Mouse (Mus musculus) stomach, embryonic 14.5 days (tissue): Measurements from ENCODE around the gene Fam120c. TPM values are rescaled to one million over a fixed set of nuclear protein-coding genes. Genes with fewer than 3 reads are reported as not detected.

ENCODE experiments used
- ATAC-seq: fragments of 200-750 bp; cut with Nextera tagmentation; 2 replicates; pipeline ENCODE4 v1.8.0; 2017; ENCODE audit warnings: low read depth, moderate TSS enrichment; ENCODE audit not compliant: insufficient number of reproducible peaks, insufficient read depth, low FRiP score
- H3K27ac ChIP-seq: fragments of 300-500 bp; sonication (generic); 2 replicates; pipeline ENCODE4 v1.5.1; 2014; ENCODE audit warnings: mild to moderate bottlenecking, low read length, moderate library complexity, mixed read lengths
- H3K27me3 ChIP-seq: fragments of 300-500 bp; sonication (generic); 2 replicates; pipeline ENCODE4 v1.6.1; 2014; ENCODE audit warnings: low read length, control low read depth, mixed read lengths; ENCODE audit not compliant: control insufficient read depth, insufficient read depth
- H3K36me3 ChIP-seq: fragments of 300-500 bp; sonication (generic); 2 replicates; pipeline ENCODE4 v1.6.1; 2014; ENCODE audit warnings: mild to moderate bottlenecking, control low read depth, low read length, moderate library complexity, mixed read lengths; ENCODE audit not compliant: control insufficient read depth, insufficient read depth
- H3K4me1 ChIP-seq: fragments of 300-500 bp; sonication (generic); 2 replicates; pipeline ENCODE4 v1.6.1; 2014; ENCODE audit warnings: low read length, control low read depth, mixed read lengths; ENCODE audit not compliant: control insufficient read depth, insufficient read depth
- H3K4me2 ChIP-seq: fragments of 300-500 bp; sonication (generic); replicated peaks from 2 replicates; pipeline ENCODE4 v1.6.1; 2014; ENCODE audit warnings: low read depth, low read length, control low read depth
- H3K4me3 ChIP-seq: fragments of 300-500 bp; sonication (generic); 2 replicates; pipeline ENCODE4 v1.5.1; 2014; ENCODE audit warnings: low read depth, low read length, control low read depth
- H3K9ac ChIP-seq: fragments of 300-500 bp; sonication (generic); replicated peaks from 2 replicates; pipeline ENCODE4 v1.6.1; 2014; ENCODE audit warnings: low read depth, mild to moderate bottlenecking, control low read depth, low read length, moderate library complexity, mixed read lengths
- H3K9me3 ChIP-seq: fragments of 300-500 bp; sonication (generic); 2 replicates; pipeline ENCODE4 v1.6.1; 2016; ENCODE audit warnings: low read depth, low read length, control low read depth; ENCODE audit not compliant: control insufficient read depth
- WGBS: fragments of 180-500 bp; shearing (Covaris S2); extraction: QIAGEN DNeasy Blood & Tissue Kit; methylation state at CpG from one replicate; pipeline ENCODE4 v1.1.7; 2014; 5-methylcytosine and 5-hydroxymethylcytosine counted together
- polyA plus RNA-seq: library from polyadenylated mRNA; unstranded; fragments of >200 nt; fragmentation: Nextera tagmentation; extraction: Ambion mirVana; gene quantifications from 2 replicates; pipeline ENCODE4 v1.2.1, GENCODE M21; 2014

The Fam120c gene
- polyA plus RNA-seq = 4.7 TPM in 2 replicates

DNA sequence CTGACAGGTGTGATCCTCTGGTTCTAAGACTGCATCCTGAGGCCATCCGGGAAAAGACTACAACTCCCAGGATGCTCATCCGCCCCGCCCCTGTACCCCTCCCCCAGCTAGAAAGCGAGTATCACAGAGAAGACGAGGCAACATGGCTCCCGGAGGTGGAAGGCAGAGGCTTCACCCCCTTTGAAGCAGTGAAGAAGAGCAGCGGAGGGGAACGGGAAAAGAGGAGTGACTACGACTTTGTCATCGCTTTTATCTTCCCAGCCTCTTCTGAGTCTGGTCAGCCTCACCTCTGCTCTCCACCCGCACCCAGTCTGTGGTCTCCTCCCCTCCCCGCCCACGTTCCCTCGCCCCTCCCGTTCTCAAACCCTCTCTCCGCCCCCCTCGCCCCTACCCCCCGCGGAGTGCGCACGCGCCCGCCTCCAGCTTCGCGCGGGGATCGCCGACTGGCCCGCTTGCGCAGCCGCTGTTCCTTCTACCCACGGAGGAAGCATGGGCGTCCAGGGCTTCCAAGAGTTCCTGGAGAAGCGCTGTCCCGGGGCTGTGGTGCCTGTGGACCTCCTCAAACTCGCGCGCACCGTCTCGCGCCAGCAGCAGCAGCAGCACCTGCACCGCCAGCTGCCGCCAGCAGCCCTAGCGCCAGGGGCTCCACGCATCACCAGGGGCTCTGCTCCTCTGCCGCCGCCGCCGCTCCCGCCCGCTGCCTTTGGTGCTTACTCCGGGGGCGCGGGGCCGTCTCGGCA lies at the start of gene Fam120c:
Fam120c (plus strand) TSS at position 415 of the 740 bp plus-strand sequence.
- Histone ChIP-seq H3K9me3 (no peaks in the 10 kb centered on the region), H3K27me3 (no peaks in the 10 kb centered on the region), H3K4me2 (peak within 1 kb of the TSS; percentile 57), H3K27ac (peak within 1 kb of the TSS; percentile 75; the same call in 1 of the 2 replicates), H3K36me3 (no peaks in the 10 kb centered on the region), H3K9ac (peak within 1 kb of the TSS; percentile 64), H3K4me3 (peak within 1 kb of the TSS; percentile 57), H3K4me1 (no peaks in the 10 kb centered on the region)
- ATAC-seq = peak; percentile 92
- WGBS = 14% methylated on average over 50 of the region's 56 CpGs

DNA sequence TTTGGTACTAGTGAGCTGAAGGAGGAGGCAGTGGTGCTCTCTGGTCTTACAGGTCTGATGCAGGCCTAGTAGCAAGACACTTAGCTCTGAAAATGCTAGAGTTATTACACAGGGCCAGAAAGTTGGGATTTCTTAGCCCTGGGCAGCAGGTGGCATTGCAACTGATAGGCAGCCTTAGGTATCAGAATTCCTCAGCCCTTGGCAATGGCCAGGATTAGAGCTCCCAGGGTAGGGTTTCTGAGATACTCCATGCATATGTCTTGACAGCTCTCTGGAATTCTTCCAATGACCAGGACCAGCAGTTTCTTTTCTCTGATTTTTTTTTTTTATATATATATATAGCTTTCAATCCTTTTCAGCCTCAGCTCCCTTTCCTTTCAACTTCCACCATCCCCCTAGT lies 45.6 kb upstream of the Fam120c start:
- H3K27me3 ChIP-seq = no peaks in the 10 kb centered on the region
- no peaks in the 10 kb centered on the region for H3K4me1 ChIP-seq
- no peak overlapping the region for H3K4me2 ChIP-seq
- no peaks in the 10 kb centered on the region for H3K36me3 ChIP-seq
- H3K4me3 ChIP-seq = no peak overlapping the region
- no peak overlapping the region for H3K27ac ChIP-seq
- H3K9me3 ChIP-seq = no peaks in the 10 kb centered on the region
- ATAC-seq = no peak
- H3K9ac ChIP-seq = no peak overlapping the region

DNA sequence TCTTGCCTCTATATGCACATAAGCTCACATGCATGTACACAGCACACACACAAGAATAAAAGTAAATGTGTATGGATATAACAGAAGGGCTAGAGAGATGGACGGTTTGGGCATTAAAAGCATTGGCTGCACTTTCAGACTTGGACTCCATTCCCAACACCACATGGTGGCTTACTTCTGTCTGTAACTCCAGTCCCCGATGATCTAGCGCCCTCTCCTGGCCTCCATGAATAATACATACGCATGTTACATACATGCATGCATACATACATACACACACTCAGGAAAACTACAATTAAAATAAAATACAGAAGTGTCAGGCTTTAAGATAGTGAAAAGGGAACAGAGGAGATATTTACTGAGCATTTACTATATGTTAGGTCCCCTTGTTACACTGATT lies 30.2 kb upstream of the Fam120c start:
- Histone ChIP-seq H3K4me1 (no peaks in the 10 kb centered on the region), H3K27me3 (no peaks in the 10 kb centered on the region), H3K9me3 (no peaks in the 10 kb centered on the region), H3K27ac (no peak overlapping the region), H3K4me2 (no peak overlapping the region), H3K36me3 (no peaks in the 10 kb centered on the region), H3K4me3 (no peak overlapping the region), H3K9ac (no peak overlapping the region)
- 79% methylated on average over 4 of the region's 4 CpGs for WGBS
- no peak for ATAC-seq

DNA sequence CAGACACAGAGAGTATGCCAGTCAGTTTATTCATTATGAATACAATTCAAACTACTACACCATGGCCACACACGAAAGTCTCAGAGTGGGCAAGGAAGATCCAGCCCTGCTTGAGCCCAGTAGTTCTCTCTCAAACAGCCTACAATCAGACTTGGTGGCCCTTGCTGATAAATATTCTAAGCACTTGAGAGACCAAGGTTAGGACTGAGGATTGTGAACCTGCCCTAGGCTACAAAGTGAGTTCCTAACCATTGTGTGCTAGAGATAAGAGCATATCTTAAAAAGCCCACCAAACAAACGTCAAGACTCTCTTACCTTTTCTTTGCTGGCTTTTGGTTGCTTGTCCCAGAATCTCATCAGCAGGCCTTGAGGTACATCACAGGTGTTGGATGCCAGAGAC lies 10.4 kb upstream of the Fam120c start:
- no peaks in the 10 kb centered on the region for H3K27me3 ChIP-seq
- H3K4me3 ChIP-seq = no peak overlapping the region
- no peaks in the 10 kb centered on the region for H3K9me3 ChIP-seq
- ATAC-seq = no peak
- 66% methylated on average over 2 of the region's 2 CpGs for WGBS
- H3K4me1 ChIP-seq = no peaks in the 10 kb centered on the region
- no peaks in the 10 kb centered on the region for H3K36me3 ChIP-seq
- no peak overlapping the region for H3K4me2 ChIP-seq
- no peak overlapping the region for H3K9ac ChIP-seq
- H3K27ac ChIP-seq = no peak overlapping the region

DNA sequence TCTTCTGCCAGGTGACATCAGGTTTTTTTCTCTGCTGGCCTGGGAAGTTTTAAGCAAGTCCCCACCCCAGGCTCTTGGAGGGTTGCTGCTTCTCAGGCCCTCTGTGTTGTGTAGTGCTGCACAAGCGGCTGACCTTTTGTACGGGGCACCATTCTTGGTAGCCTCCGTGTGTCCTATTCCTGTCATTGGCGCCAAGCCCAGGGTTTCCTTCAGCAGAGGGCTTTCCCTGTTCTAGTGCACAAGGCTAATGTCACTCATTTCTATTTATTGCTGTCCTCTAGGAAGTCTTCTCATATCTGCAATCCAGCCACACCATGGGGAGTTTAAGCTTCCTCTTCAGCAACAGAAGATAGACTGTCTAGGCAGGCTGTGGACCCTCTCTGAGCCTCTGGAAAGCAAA lies 6.2 kb upstream of the Fam120c start:
- H3K9me3 ChIP-seq = no peaks in the 10 kb centered on the region
- no peak for ATAC-seq
- no peak overlapping the region for H3K4me2 ChIP-seq
- H3K4me1 ChIP-seq = no peaks in the 10 kb centered on the region
- H3K4me3 ChIP-seq = no peak overlapping the region
- H3K27me3 ChIP-seq = no peaks in the 10 kb centered on the region
- H3K9ac ChIP-seq = no peak overlapping the region
- WGBS = 72% methylated on average over 4 of the region's 4 CpGs
- H3K36me3 ChIP-seq = no peaks in the 10 kb centered on the region
- H3K27ac ChIP-seq = no peak overlapping the region

DNA sequence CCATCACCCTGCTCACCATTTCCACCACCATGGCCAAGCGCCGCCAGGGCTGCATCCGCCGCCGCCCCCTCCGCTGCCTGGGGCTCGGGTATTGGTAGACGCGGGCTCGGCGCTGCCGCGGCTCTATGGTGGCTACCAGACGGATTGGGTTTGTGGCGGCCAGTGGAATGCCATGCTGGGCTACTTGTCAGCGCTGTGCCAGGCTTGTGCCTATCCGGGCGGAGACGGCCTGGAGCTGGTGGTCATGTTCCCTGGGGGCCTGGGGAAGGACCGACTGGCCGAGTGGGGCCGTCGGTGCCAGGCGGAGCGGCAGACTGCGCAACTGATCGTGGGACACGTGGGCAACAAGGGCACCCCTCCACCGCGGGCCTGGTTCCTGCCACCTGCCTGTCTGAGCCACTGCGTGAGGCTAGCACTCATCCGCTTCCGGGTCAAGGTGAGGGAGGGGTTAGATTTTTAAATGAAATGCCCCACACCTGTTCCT lies 568 bp downstream of the Fam120c start:
- Histone ChIP-seq H3K4me2 (peak overlapping the region; percentile 57), H3K9me3 (no peaks in the 10 kb centered on the region), H3K4me1 (no peaks in the 10 kb centered on the region), H3K27me3 (no peaks in the 10 kb centered on the region), H3K27ac (peak overlapping the region; percentile 75; the same call in 1 of the 2 replicates), H3K36me3 (no peaks in the 10 kb centered on the region), H3K4me3 (peak overlapping the region; percentile 57), H3K9ac (peak overlapping the region; percentile 64)
- ATAC-seq = peak; percentile 62
- WGBS = 26% methylated on average over 29 of the region's 33 CpGs

DNA sequence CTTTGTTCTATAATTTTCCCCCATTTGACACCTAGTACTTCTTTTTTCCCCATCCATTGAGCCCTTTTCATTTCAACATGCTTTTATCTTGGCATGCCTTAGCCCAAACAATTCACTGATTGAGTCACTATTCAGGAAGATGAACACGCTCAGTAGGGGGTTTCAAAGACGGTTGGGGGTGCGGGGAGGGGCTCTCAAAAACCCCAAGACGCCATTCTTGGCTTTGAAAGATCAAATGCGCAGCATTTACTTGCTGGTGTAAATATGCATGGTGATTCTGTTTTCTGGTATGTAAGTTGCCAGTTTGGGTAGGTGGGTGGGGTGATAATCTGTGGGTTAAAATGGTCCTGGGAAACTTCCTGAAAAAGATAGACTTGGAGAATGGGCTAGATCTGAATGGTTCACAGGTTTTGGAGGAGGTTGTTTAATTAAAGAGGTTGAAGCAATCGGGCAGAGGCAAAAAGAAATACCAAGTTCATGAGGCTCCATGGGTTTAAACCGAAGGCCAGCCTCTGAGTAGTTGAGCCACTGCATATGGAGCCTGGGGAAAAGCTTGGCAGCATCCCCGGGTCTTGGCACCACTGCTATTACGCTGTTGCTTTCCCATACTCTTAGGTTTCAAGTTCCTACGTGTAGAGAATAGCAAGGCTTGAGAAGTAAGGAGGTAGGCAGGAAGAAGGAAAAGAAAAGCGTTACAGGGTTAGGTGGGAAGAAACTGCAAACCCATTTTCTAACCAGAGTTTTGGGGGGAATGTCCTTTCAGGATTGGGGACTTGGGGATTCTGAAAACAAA lies 1.6 kb downstream of the Fam120c start:
- no peaks in the 10 kb centered on the region for H3K4me1 ChIP-seq
- no peaks in the 10 kb centered on the region for H3K27me3 ChIP-seq
- H3K9me3 ChIP-seq = no peaks in the 10 kb centered on the region
- no peak overlapping the region for H3K27ac ChIP-seq
- 38% methylated on average over 11 of the region's 11 CpGs for WGBS
- H3K36me3 ChIP-seq = no peaks in the 10 kb centered on the region
- H3K4me2 ChIP-seq = peak overlapping the region; percentile 57
- H3K9ac ChIP-seq = no peak overlapping the region
- H3K4me3 ChIP-seq = peak overlapping the region; percentile 57
- no peak for ATAC-seq

DNA sequence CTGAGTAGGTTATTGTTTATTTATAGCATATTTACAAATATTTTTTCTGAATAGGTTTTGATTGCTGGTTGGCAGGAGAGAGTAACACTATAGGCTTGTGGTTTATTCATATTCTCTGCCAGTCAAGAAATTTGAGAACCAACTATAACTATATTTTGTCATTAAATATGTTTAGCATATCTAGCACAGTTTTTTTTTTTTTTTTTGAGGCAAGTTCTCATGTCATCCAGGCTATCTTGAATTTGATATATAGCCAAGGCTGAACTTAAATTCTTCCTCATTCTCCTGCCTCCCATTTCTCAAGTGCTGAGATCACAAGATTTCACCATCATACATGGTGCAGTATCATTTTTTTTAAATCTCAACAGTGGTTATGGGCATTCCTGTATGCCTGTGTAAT lies 3.3 kb downstream of the Fam120c start:
- ATAC-seq = no peak
- no peak overlapping the region for H3K4me2 ChIP-seq

More for the DNA sequence above, 3.3 kb downstream of the Fam120c start:
- Histone ChIP-seq H3K36me3 (no peaks in the 10 kb centered on the region), H3K9ac (no peak overlapping the region), H3K27me3 (no peaks in the 10 kb centered on the region), H3K27ac (no peak overlapping the region), H3K9me3 (no peaks in the 10 kb centered on the region), H3K4me1 (no peaks in the 10 kb centered on the region), H3K4me3 (no peak overlapping the region)
